Mouse (Mus musculus) kidney, postnatal 36 days (tissue): ENCODE measurements around the gene Tle6.

ENCODE experiments used
- DNase-seq, 2 experiments: peaks; one replicate each; pipeline ENCODE4 v3.0.0; 2021 to 2022; ENCODE audit warnings: mixed read lengths in 2 of 2

Tle6 gene

DNA sequence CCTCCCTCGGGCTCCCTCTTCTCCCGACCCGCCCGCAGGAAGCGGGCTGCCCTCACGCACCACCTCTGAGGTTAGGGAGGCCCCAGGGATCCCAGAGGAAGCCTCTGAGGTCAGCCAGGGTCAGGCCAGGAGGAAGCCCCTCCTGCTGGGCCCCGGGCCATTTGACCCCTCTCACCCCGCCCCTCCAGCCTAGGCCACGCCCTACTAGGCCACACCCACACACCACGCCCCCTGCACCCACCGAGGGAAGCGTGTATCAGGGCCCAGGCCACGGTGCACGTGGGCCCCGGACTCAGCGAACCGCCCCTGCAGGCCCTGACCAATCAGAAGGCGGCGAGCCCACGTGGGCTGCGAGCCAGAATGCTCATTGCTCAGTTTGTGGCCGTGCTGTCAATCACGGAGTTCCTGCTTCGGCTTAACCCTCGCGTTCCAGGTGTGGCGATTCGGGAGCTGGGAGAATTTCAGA is at the start of gene Tle6:
Gene Tle6 (minus strand): TSS at position 336 of the 466 bp plus-strand sequence.
- DNase-seq, result peak; percentile 97 to 98

DNA sequence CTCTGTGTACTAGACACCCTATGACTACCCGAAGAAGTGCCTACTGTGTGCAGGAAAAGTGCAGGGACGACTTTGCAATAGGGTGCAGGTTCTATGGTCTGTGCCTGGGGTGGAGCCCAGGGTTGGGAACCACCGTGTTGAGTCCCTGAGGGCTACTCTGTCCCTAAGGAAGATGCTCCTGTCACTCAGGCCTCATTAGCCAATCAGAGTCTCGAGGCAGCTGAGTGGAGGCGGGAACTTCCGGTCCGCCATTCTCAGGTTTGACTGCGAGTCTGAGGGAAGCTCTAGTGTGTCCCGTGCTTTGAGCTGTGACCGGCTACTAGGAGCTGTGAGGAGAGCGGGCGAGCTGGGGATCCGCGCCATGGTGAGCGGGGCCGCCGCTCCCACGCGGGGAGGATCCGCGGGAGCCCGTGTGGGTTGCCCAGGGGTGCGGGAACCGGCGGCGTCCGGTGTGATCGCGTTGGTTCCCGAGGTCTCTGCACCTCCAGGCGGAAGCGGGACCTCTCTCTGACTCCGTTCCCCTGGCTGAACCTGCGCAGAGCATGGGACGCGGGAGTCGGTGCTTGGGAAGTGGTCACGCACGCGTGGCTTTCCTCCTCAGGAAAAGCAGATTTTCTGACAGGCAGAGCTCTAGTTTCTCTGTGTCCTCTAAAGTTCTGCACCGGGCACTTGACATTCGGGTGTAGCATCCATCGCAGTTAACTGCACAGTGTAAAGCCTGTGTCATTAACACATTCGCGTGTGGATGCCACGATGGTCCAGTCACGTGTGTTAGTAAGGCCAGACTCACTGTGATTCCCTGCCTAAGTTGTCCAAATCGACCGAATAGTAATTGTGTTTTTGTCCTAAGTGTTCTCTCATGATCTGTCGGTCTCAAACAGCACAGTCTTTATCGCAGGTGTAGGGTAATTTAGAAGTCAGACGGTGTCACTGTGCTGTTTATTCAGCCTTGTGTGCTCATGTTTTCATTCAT is 48.2 kb upstream of the Tle6 start, which contains the start of gene Gm10778:
Gene Gm10778 (plus strand): TSS at position 257 of the 973 bp plus-strand sequence.
- DNase-seq, result peak; percentile 89 to 92

DNA sequence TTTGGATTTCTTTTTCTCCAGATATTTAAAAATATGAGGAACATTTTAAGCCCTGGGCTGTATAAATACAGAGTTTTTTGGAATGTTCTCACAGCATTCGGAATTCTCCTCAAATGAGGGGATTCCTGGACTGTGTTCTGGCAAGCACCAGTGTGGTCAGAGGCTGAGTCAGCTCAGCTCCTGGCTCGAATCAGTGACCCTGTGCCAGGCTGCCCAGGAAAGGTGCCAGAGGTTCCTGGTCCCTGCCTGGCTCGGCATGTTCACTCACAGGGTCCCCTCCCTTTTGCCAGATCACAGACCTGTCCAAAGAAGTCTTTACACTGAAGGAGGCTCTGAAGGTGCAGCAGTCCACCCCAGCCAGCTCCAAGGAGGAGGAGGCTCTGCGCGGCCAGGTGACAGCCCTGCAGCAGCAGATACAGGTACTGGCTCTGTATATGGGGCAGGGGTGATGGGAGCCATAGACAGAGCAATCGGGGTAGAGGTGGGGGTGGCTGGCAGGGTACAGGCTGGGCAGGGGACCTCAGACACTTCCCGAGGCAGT is 45.2 kb upstream of the Tle6 start:
- DNase-seq, result peak; percentile 42 to 72

DNA sequence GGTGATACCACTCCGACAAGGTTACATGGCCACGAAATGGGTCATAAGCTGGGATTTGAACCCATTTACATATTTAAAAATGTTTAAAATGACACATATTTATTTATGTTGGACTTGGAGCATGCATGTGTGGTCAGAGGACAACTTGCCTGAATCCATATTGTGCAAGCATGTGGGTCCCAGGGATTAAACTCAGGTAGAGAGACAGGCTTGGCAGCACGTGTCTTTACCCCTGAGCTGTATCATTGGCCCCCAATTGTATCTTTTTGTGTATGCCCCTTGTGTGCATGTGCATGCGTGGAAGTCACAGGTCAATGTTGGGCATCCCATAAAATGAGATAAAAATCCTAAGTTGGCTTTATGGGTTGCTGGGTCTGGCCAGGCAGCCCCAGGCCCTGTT is 44.5 kb upstream of the Tle6 start:
- no peak for DNase-seq

DNA sequence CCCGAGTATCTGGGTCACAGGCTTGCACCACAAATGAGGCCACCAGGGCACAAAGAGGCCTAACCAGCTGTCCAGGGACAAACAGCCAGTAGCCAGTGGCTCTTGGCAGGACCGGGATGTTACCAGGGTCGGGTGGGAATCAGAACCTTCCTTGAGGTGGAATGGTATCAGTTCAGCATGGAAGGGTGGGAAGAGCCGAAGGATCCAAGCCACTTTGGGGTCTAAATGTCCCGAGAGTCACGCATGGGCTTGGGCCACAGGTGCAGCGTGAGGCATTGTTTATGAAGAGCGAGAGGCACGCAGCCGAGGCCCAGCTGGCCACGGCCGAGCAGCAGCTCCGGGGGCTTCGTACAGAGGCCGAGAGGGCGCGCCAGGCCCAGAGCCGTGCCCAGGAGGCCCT is 43.8 kb upstream of the Tle6 start:
- DNase-seq, result no peak

DNA sequence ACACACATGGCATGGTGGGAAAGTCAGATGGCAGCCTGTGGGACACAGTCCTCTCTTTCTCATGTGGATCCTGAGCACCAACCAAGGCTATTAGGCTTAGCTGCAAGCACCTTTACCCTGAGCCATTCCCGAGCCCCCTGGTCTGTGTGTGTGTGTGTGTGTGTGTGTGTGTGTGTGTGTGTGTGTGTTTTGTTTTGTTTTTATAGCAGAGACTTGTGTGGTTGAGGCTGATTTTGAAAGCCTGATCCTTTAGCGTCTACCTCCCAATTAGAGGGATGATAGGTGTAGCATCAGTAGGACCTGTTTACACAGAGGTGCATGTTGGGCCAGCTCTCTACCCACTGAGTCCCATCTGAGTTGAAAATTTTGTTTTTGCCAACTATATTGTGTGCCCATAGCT is 43.3 kb upstream of the Tle6 start:
- DNase-seq, result no peak

DNA sequence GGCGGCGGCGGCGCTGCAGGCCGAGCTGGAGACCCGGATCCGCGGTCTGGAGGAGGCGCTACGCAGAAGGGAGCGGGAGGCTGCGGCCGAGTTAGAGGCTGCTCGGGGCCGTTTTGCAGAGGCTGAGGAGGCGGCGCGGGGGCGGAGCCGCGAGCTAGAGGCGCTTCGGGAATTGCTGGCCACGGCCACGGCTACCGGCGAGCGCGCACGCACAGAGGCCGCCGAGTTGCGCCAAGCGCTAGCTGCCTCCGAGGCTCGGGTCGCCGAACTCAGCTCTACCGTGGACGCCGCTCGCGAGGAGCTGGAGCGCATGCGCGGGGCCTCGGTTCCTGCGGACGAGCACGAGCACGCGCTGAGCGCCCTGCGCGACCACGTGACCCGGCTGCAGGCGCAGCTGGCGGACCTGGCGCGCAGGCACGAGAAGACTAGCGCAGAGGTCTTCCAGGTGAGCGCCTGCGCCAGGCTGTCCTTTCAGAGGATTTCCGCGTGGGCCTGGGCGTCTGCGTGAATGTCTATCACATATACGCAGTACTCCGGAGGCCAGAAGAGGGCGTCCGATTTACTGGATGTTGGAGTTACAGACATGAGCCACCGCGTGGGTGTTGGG is 42.7 kb upstream of the Tle6 start:
- peak; percentile 97 to 98 for DNase-seq

DNA sequence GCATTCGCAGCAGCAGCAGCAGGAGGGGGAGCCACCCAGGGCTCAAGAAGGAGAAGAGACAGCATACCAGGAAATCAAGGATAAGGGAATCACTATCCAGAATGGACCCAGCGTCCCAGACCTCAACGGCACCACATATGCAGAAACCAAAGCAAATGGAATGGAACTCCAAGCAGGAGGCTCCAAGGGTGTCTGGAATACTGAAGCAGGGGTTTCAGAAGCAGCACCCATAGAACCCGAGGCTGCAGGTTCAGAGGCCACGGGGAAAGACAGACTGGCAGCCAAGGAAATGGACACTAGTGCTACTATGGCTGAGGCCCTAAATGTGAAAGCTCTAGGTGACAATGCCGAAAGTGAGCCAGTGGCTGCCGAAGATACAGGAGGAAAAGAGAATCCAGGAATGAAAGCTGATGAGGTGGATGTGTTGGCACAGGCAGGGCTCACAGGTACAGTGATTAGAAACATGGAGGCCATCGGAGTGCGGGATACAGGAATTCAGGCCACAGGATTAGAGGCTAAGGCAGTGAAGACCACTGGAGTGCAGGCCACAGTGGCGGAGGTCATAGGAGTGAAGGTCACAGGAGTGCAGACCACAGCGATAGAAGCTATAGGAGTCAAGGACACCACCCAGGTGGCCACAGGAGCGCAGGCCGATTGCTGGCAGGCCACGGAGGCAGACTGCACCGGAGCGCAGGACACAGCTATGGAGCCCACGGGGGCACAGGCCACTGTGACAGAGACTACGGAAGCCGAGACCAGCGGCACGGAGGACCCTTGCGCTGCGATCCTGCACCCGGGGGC is 42.0 kb upstream of the Tle6 start:
- no peak for DNase-seq

DNA sequence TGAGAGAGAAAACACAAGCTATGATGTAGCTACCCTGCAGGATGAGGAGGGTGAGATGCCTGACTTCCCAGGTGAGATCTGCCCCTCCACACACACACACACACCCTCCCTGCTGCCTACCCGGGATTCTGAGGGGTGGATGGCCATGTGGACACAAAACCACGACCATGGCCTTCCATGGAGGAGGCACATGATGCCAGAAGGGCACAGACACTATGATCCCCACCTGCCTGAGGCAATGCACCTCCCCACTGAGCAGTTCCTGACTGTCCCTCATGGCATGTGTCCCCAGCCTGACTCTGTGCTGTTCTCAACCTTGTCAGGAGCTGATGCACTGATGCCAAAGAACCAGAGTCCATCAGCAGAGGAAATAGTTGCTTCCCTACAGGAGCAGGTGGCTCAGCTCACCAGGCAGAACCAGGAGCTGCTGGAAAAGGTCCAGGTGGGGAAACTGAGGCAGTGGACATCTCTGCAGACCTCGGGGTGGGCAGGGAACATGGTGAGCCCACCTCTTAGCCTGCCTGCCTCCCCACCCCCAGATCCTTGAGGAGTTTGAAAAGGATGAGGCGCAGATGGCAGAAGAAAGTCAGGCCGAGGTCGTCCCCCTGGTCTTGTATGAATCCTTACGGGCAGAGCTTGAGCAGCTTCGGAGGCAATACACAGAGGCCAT is 41.2 kb upstream of the Tle6 start:
- no peak for DNase-seq

DNA sequence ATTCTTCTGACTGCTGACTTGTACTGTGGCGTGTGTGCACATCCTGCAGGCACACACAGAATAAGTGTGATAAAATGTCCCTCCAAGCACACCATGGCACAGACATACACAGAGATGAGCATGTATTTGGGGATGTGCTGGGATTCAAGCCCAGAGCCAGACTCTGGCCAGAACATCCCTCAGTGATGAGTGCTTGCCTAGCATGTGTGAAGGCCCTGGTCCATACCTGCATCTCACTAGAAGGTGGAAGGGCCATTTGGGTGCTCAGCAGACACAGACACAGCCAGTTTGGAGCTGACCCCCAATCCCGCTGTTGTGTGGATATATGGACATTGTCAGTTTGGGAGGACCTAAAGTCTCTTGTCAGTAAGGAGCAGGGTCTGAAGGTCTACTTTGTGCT is 40.7 kb upstream of the Tle6 start:
- no peak for DNase-seq

DNA sequence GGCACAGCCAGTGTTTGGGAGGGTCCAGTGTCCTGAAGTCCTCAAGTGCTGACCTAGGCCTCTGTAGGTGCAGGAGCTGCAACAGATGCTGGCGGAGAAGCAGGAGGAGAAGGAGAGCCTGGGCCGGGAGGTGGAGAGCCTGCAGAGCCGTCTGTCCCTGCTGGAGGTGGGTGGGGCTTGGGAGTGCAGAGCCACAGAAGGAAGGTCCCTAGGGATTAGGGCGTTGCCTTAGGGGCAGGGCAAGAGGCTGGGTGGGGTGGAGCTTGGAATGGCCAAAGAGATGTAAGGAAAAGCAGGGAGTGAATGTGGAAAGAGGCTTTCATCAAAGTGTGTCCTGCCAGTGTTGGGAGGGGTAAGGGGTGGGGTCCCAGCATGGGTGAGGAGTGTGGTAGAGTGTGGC is 40.0 kb upstream of the Tle6 start:
- DNase-seq, result peak in 1 of 2 experiments; percentile 25

DNA sequence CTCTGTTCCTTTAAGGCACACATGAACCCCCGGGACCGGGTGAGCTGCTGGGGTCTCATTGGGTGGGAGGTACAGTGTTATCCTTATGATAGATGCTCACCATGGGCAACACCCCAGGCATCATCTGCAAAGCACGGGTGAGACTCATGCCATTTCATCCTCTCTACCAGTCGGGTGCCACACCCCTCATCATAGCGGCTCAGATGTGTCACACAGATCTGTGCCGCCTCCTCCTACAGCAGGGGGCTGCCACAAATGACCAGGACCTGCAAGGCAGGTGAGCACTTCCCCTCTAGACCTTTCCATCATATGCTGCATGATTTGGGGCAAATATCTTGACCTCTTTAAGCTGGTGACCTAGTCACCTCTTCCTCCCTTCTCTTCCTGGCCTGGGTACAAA is 37.2 kb upstream of the Tle6 start:
- DNase-seq, result no peak

DNA sequence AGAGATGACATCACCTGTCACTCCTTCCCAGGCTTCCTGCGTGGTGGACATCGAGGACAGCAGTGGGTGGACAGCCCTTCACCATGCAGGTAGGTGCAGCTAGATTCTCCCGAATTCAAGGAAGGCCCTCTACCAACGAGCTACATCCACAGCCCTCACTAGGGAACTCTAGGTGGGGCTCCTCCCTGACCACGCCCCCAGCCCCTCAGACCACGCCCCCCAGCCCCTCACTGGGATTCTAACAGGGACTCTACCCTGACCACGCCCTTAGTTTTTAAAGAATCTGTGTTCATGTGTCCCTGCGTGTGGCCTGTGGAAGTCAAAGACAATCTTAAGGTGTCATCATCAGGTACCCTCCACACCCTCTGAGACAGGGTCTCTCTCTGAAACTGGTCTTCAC is 35.5 kb upstream of the Tle6 start:
- DNase-seq, result no peak

DNA sequence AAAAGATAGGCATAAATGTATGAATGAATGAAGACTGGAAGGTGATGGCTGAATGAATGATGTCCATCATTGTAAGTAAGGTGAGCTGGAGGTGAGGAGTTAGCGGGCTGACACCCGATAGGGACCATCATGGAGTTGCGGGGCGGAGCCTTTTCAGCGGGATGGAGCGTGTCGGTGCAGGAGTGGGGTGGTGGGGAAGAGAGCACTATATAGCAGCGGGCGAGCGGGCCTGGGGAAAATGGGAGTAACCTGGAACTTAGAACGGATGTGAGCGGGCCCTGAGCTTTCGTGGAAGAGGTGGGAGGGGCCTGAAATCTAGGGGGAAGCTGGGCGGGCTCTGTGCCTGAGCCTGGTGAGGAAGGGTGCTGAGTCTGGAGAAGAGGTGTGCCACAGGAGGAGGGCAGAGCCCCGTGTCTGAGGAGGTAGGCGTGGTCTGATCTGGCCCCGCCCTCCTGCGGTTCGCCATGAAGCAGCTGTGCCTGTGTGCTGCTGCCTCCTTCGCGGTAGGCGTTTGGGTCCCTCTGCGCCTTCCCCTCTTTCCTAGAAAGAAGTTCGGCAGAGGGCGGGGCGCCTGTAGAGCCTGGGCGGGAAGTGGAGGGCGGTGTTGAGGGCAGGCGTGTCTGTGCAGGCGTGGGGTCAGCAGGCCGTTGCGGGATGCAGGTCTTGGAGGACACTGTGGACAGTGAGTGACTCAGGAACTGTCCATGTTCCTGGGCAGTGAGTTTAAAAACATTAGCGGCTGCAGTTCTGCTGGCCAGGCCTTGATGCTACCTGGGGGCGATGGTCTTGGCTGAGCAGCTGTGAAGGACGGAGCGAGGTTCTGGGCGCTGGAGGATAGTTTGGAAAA is 32.6 kb upstream of the Tle6 start:
- peak; percentile 90 to 94 for DNase-seq

DNA sequence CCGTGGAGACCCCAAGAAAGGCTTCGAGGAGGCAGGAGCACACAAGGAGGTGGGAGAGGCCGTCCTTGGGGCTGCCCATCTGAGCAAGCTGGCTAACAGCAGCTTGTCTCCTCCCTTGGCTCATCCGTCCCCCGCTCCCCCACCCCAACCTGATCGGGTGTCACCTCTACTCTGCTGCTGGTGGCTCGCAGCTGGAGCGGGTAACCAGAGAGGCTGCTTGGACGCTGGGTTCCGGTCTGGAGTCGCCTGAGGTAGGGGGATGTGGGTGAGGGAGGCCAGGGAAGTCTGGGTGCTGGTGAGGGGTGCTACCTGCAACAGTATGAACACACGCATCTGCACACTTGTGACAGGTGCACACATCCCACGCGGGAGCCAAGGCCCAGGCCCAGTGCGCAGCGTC is 27.5 kb upstream of the Tle6 start, which contains the start of gene Ankrd24:
Gene Ankrd24 (plus strand): TSS at position 151 of the 400 bp plus-strand sequence.
- DNase-seq, result no peak

DNA sequence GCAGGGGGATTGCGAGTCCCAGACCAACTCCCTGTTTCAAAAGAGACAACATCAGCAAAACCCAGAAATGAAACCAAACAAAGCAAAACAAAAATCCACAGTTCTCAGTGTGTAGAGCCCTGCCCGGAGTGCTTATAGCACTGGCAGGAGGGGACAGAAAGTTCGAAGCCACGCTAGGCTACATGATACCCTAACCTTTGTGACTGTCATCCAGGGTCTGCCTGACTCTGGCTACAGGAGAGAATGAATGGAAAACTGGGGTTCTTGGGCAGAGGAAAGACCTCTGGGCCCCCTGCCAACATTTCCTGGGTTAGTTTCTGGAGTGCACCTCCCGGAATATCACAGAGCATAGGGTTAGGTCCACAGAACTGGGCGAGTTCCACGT is 27.0 kb upstream of the Tle6 start:
- peak in 1 of 2 experiments; percentile 48 for DNase-seq

DNA sequence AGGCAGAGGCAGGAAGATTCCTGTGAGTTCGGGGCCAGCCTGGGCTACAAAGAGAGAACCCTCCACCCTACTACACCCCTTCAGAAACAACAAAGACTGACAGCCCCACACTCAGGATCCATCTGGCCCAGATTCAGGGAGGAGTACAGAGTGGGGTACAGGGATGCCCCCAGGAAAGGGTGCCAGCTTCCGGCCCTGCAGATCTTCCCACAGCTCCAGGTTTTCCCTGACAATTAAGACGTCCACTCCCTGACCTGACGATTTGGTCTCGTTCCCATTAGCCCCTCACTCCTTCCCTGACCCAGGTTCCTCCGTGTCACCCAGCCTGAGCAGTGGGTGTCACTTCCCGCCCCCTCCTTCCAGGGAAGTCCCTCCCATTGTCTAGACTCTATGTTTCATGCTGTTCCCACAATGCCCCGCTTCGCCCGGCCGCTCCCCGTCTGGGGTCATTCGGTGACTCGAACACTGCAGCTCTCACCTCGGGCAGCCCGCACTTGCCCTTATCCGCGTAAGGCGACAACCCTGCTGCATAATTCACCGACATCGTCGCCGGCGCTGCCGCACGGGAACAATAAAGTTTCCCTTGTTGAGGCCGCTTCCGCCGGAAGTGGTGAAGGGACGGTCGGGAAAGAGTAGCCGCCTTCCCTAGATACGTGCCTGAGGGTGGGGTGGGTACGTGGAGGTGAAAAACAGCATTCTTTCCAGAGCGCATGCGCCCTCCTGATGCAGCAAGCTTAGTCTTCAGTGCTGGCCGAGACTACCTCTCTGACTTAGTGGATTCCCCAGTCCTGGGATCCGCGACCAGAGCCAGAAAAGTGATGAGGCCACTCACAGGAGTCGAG is 26.3 kb upstream of the Tle6 start, which contains the start of gene Sirt6:
Gene Sirt6 (minus strand): TSS at position 804 of the 842 bp plus-strand sequence.
- peak; percentile 94 to 96 for DNase-seq

DNA sequence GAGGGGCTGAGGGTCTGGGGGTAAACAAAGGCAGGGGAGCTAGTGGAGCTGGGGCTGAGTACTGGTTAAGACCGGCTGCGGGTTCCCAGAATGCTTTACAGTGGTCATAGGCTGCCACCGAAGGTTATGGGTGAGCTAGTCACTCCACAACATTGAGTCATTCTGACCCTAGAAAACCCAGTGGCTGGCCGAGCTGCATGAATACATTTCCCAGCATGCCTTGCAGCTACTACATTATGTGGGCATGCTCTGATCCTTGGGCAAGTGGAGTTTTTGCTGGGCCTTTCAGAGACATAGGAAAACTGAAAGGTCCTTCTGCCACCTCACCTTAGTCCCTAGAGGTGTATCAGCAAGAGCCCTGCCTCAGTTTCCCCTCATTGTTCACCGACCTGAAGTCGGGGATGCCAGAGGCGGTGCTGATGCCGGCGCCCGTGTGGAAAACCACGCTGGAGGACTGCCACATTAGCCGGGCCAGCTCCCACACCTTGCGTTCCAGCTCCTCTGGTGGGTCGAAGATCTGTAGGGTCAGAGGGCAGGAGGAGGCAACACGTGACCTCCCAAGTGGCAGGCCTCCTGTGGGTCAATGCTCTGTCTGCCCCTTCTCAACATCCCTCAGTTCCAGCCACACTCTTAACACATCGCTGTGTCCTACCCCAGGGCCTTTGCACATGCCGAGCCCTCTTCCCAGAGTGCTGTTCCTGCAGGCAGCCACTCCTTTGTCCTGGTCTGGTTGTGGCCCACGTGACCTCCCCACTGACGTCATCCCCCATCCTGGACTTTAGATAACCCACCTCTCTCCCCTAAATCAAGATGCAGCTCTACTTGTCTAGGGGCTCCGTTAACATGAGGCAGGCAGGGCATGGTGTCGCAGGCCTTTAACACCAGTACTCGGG is 25.5 kb upstream of the Tle6 start:
- DNase-seq, result no peak

DNA sequence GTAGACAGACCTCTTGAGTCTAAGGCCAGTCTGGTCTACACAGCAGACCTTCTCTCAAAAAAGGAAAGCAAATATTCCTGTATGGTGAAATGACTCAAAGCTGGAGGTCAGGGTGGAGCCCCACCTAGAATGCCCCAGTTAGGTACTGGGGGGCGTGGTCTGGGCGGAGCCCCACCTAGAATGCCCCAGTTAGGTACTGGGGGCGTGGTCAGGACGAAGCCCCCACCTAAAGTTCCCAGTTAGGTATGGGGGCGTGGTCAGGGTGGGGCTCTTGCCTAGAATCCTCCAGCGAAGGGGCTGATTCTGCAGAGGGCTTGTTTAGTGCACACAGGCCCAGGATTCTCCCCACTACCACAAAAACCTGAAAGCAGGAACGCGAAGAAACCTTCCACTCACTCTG is 22.6 kb upstream of the Tle6 start:
- no peak for DNase-seq
